Comparison of ENCODE assay signal across 27 mouse cellular contexts in genomic region chr12:91158481-91158880, GRCm38 (mm10).
A peak's percentile ranks its signal among the peaks of the same experiment; 100 is the strongest.
DNase-seq lines count a peak whose midpoint lies in the region; ATAC-seq and TF ChIP-seq lines count a peak whose summit lies in the region.
"Had no signal": no experiment of that assay in that cellular context is flagged by ENCODE, and none has a peak within 500 bp of the region (broad histone marks: within the 10 kb centered on the region; RNA-seq: fewer than 3 reads in every experiment).

No protein-coding gene starts in this region.

- no peak for TF ChIP-seq CTCF in lung, embryonic 14.5 days (IDR thresholded peaks at IDR 0.05; ENCODE audit: low read depth)

- no peak for TF ChIP-seq POLR2A in myocyte (IDR thresholded peaks at IDR 0.05; ENCODE audit: insufficient read length, low read depth)

- DNase-seq in forebrain, embryonic 14.5 days (ENCODE audit: low spot score) = peak; percentile 22
- peak; percentile 13 for DNase-seq in lung, embryonic 14.5 days
- DNase-seq in lung, postnatal 4 days = no peak
- peak; percentile 6 for DNase-seq in brain, adult 2 months (ENCODE audit: low read depth, low spot score)
- DNase-seq in right cerebral cortex, postnatal 4 days = no peak
- no peak for DNase-seq in cerebellum, adult 9-11 months
- DNase-seq: adrenal gland, adult 8-10 months; adrenal gland, postnatal 14 days; adrenal gland, postnatal 36 days; cerebellum, adult 11-12 months; cerebellum, adult 2 months; cerebellum, adult 9-10 months; cerebellum, postnatal 14 days; cerebellum, postnatal 36 days; embryo, embryonic 11 days had no signal

- no peak overlapping the region for H3K27ac ChIP-seq in forebrain, embryonic 14.5 days (ENCODE audit: low read depth, low read length)
- no peak overlapping the region for H3K27ac ChIP-seq in forebrain, embryonic 15.5 days (replicated peaks)
- H3K27ac ChIP-seq in lung, embryonic 14.5 days (ENCODE audit: low read depth) = no peak overlapping the region
- H3K27ac ChIP-seq: embryonic facial prominence, embryonic 13.5 days; embryonic facial prominence, embryonic 15.5 days; forebrain, embryonic 10.5 days; forebrain, embryonic 12.5 days had no signal

- no peak overlapping the region for H3K4me2 ChIP-seq in forebrain, embryonic 14.5 days (ENCODE audit: low read length)
- H3K4me2 ChIP-seq in forebrain, embryonic 15.5 days (replicated peaks) = no peak overlapping the region
- no peak overlapping the region for H3K4me2 ChIP-seq in lung, embryonic 14.5 days
- H3K4me2 ChIP-seq in myocyte (ENCODE audit: low read depth) = no peak overlapping the region
- H3K4me2 ChIP-seq: embryonic facial prominence, embryonic 13.5 days; embryonic facial prominence, embryonic 15.5 days; forebrain, embryonic 12.5 days had no signal

- H3K79me2 ChIP-seq in myocyte (ENCODE audit: control insufficient read depth, insufficient read depth) = no peaks in the 10 kb centered on the region

- WGBS in forebrain, embryonic 14.5 days = 67% methylated on average over 2 of the region's 2 CpGs
- WGBS in forebrain, embryonic 15.5 days = 57% methylated on average over 2 of the region's 2 CpGs
- 19% methylated on average over 2 of the region's 2 CpGs for WGBS in lung, embryonic 14.5 days

- no peaks in the 10 kb centered on the region for H3K4me1 ChIP-seq in forebrain, embryonic 14.5 days (ENCODE audit: control insufficient read depth, insufficient read depth, low read length)
- H3K4me1 ChIP-seq in forebrain, embryonic 15.5 days = no peaks in the 10 kb centered on the region
- no peaks in the 10 kb centered on the region for H3K4me1 ChIP-seq in lung, embryonic 14.5 days (ENCODE audit: insufficient read depth)
- H3K4me1 ChIP-seq: embryonic facial prominence, embryonic 13.5 days; embryonic facial prominence, embryonic 15.5 days; forebrain, embryonic 10.5 days; forebrain, embryonic 12.5 days had no signal

- no peak overlapping the region for H3ac ChIP-seq in myocyte (ENCODE audit: control insufficient read depth, insufficient read length)

- H3K36me3 ChIP-seq in forebrain, embryonic 14.5 days (ENCODE audit: control insufficient read depth, insufficient read depth, low read length) = no peaks in the 10 kb centered on the region
- no peaks in the 10 kb centered on the region for H3K36me3 ChIP-seq in forebrain, embryonic 15.5 days
- no peaks in the 10 kb centered on the region for H3K36me3 ChIP-seq in lung, embryonic 14.5 days (ENCODE audit: insufficient read depth)
- H3K36me3 ChIP-seq in myocyte (ENCODE audit: control insufficient read depth, insufficient read depth) = no peaks in the 10 kb centered on the region
- H3K36me3 ChIP-seq: embryonic facial prominence, embryonic 13.5 days; embryonic facial prominence, embryonic 15.5 days; forebrain, embryonic 10.5 days; forebrain, embryonic 12.5 days had no signal

- no peak overlapping the region for H3K9ac ChIP-seq in forebrain, embryonic 14.5 days (ENCODE audit: low read length)
- H3K9ac ChIP-seq in forebrain, embryonic 15.5 days (replicated peaks) = no peak overlapping the region
- no peak overlapping the region for H3K9ac ChIP-seq in lung, embryonic 14.5 days
- H3K9ac ChIP-seq: embryonic facial prominence, embryonic 13.5 days; embryonic facial prominence, embryonic 15.5 days; forebrain, embryonic 12.5 days had no signal

- no peaks in the 10 kb centered on the region for H3K27me3 ChIP-seq in forebrain, embryonic 14.5 days (replicated peaks; ENCODE audit: control insufficient read depth, insufficient read depth, low read length)
- H3K27me3 ChIP-seq in forebrain, embryonic 15.5 days = no peaks in the 10 kb centered on the region
- no peaks in the 10 kb centered on the region for H3K27me3 ChIP-seq in lung, embryonic 14.5 days (ENCODE audit: insufficient read depth, low read length)
- H3K27me3 ChIP-seq in myocyte (ENCODE audit: control insufficient read depth, insufficient read depth, insufficient read length) = no peaks in the 10 kb centered on the region
- H3K27me3 ChIP-seq: CH12.LX; embryonic facial prominence, embryonic 13.5 days; embryonic facial prominence, embryonic 15.5 days; forebrain, embryonic 12.5 days; Patski had no signal

- H3K9me3 ChIP-seq in forebrain, embryonic 14.5 days (replicated peaks; ENCODE audit: control insufficient read depth, low read length) = no peaks in the 10 kb centered on the region
- no peaks in the 10 kb centered on the region for H3K9me3 ChIP-seq in forebrain, embryonic 15.5 days
- H3K9me3 ChIP-seq in lung, embryonic 14.5 days (ENCODE audit: low read depth, low read length) = no peaks in the 10 kb centered on the region
- H3K9me3 ChIP-seq: embryonic facial prominence, embryonic 13.5 days; embryonic facial prominence, embryonic 15.5 days; forebrain, embryonic 10.5 days; forebrain, embryonic 12.5 days; G1E had no signal

- ATAC-seq in forebrain, embryonic 14.5 days = no peak
- ATAC-seq in forebrain, embryonic 15.5 days (replicated peaks) = no peak
- no peak for ATAC-seq in lung, embryonic 14.5 days (ENCODE audit: insufficient read depth)
- ATAC-seq: activated CD4-positive, CD25-positive, alpha-beta regulatory T cell, adult 4 months; CD4-positive, CD25-positive, alpha-beta regulatory T cell, adult 4 months; Patski had no signal

- no peak overlapping the region for H3K4me3 ChIP-seq in forebrain, embryonic 14.5 days (ENCODE audit: low read depth, low read length)
- no peak overlapping the region for H3K4me3 ChIP-seq in forebrain, embryonic 15.5 days
- H3K4me3 ChIP-seq in lung, embryonic 14.5 days (ENCODE audit: low read depth, low read length) = no peak overlapping the region
- no peak overlapping the region for H3K4me3 ChIP-seq in myocyte
- H3K4me3 ChIP-seq: embryonic facial prominence, embryonic 13.5 days; embryonic facial prominence, embryonic 15.5 days; erythroblast, embryonic 14.5 days; forebrain, embryonic 10.5 days; forebrain, embryonic 12.5 days had no signal

TF ChIP-seq in myocyte, 11 proteins besides CTCF, POLR2A, EP300 and RAD21:
- TF ChIP-seq SRF (IDR thresholded peaks at IDR 0.05; ENCODE audit: control insufficient read depth, insufficient read length, low read depth) = no peak
- peak; percentile 60 for TF ChIP-seq USF1 (IDR thresholded peaks at IDR 0.05; ENCODE audit: low read depth)

Comparison
In these comparisons a context has a peak if more than half of its experiments do, and no peak if none do; other contexts are left out.
1. DNase-seq: peak in forebrain, embryonic 14.5 days (single experiment), lung, embryonic 14.5 days (single experiment) and brain, adult 2 months (single experiment); none in lung, postnatal 4 days (0 of 2), right cerebral cortex, postnatal 4 days (single experiment) and cerebellum, adult 9-11 months (single experiment).